Mouse (Mus musculus): ENCODE data around the gene D10Wsu102e. TPM values are rescaled to one million over a fixed set of nuclear protein-coding genes. Genes with fewer than 3 reads are reported as not detected.
"Not testable (repeated sequence)": the region's sequence is repeated elsewhere in the genome, so short reads cannot be mapped to it uniquely, and the experiment has no call there.

D10Wsu102e gene
- polyA plus RNA-seq, 1 experiment: 0.01 TPM

DNA sequence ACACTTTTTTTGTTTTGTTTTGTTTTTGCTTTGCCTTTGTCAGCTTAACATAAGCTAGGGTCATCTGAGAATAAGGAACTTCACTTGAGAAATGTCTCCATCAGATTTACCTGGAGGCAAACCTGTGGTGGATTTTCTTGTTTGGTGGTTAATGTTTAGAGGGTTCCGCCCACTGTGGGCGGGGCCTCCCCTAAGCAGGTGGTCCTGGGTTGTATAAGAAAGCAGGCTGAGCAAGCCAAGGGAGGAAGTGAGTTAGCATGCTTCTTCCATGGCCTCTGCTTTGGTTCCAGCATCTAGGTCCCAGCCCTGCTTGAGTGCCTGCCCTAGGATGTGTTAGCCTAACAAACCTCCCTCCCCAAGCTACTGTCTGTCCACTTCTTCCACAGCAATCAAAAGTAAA is 18.8 kb upstream of the D10Wsu102e start:
- peaks cover 4% of the 10 kb centered on the region; the same call in 1 of the 2 replicates for H3K4me1 ChIP-seq (ENCODE audit: control insufficient read depth)
- no peaks in the 10 kb centered on the region for H3K36me3 ChIP-seq (ENCODE audit: control insufficient read depth)
- peaks cover 43% of the 10 kb centered on the region for H3K27me3 ChIP-seq (ENCODE audit: control insufficient read depth)
- no peaks in the 10 kb centered on the region; the same call in 1 of the 2 replicates for H3K9me3 ChIP-seq (ENCODE audit: control insufficient read depth, low read length)
- no peak for TF ChIP-seq GATA1 (IDR thresholded peaks at IDR 0.05; ENCODE audit: low read length)
- no peak for TF ChIP-seq TAL1 (IDR thresholded peaks at IDR 0.05; ENCODE audit: low read length)
- no peak overlapping the region for H3K4me3 ChIP-seq (replicated peaks)

DNA sequence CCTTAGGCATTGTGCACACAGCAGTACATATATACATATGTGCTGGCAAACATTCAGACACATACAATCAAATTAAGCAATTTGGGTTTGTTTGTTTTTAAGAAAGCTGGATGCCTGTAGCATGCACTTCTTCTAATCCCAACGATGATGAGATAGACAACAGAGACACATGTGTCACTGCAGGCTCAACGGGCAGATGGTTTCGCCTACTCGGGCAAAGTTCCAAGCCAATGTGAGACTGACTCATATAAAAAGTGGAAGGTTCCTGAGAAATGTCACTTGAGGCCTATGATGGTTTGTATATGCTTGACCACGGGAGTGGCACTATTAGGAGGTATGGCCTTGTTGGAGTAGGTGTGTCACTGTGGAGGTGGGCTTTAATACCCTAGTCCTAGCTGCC is 16.9 kb upstream of the D10Wsu102e start:
- Histone ChIP-seq H3K9me3 (ENCODE audit: control insufficient read depth, low read length) (no peaks in the 10 kb centered on the region), H3K4me3 (replicated peaks) (no peak overlapping the region), H3K27me3 (ENCODE audit: control insufficient read depth) (peaks cover 25% of the 10 kb centered on the region), H3K36me3 (ENCODE audit: control insufficient read depth) (no peaks in the 10 kb centered on the region), H3K4me1 (ENCODE audit: control insufficient read depth) (no peaks in the 10 kb centered on the region)
- TF ChIP-seq GATA1 (IDR thresholded peaks at IDR 0.05; ENCODE audit: low read length): no peak

- no peak for TF ChIP-seq GATA1 (IDR thresholded peaks at IDR 0.05; ENCODE audit: low read length)
- H3K9me3 ChIP-seq (ENCODE audit: control insufficient read depth, low read length): no peaks in the 10 kb centered on the region
- no peaks in the 10 kb centered on the region for H3K4me1 ChIP-seq (ENCODE audit: control insufficient read depth)
- H3K4me3 ChIP-seq (replicated peaks): no peak overlapping the region
- H3K36me3 ChIP-seq (ENCODE audit: control insufficient read depth): no peaks in the 10 kb centered on the region
- H3K27me3 ChIP-seq (ENCODE audit: control insufficient read depth): peaks cover 18% of the 10 kb centered on the region
These were observed 16.0 kb upstream of the D10Wsu102e start for GRCm38 (mm10) chr10:83343828-83344685.

GRCm38 (mm10) chr10:83345693-83346358 is 14.2 kb upstream of the D10Wsu102e start:
- TF ChIP-seq GATA1 (IDR thresholded peaks at IDR 0.05; ENCODE audit: low read length) (no peak), TAL1 (IDR thresholded peaks at IDR 0.05; ENCODE audit: low read length) (no peak)
- Histone ChIP-seq H3K36me3 (ENCODE audit: control insufficient read depth) (no peaks in the 10 kb centered on the region), H3K9me3 (ENCODE audit: control insufficient read depth, low read length) (no peaks in the 10 kb centered on the region), H3K4me3 (replicated peaks) (no peak overlapping the region), H3K27me3 (ENCODE audit: control insufficient read depth) (peaks cover 7% of the 10 kb centered on the region), H3K4me1 (ENCODE audit: control insufficient read depth) (no peaks in the 10 kb centered on the region)

GRCm38 (mm10) chr10:83346359-83346736 is 13.7 kb upstream of the D10Wsu102e start:
- Histone ChIP-seq H3K36me3 (ENCODE audit: control insufficient read depth) (no peaks in the 10 kb centered on the region), H3K27me3 (ENCODE audit: control insufficient read depth) (peaks cover 5% of the 10 kb centered on the region), H3K9me3 (ENCODE audit: control insufficient read depth, low read length) (no peaks in the 10 kb centered on the region), H3K4me3 (replicated peaks) (no peak overlapping the region), H3K4me1 (ENCODE audit: control insufficient read depth) (no peaks in the 10 kb centered on the region)
- no peak for TF ChIP-seq TAL1 (IDR thresholded peaks at IDR 0.05; ENCODE audit: low read length)
- no peak for TF ChIP-seq GATA1 (IDR thresholded peaks at IDR 0.05; ENCODE audit: low read length)

- Histone ChIP-seq H3K9me3 (ENCODE audit: control insufficient read depth, low read length) (no peaks in the 10 kb centered on the region), H3K4me3 (replicated peaks) (no peak overlapping the region), H3K27me3 (ENCODE audit: control insufficient read depth) (peaks cover 2% of the 10 kb centered on the region), H3K4me1 (ENCODE audit: control insufficient read depth) (no peaks in the 10 kb centered on the region), H3K36me3 (ENCODE audit: control insufficient read depth) (no peaks in the 10 kb centered on the region)
- TF ChIP-seq GATA1 (IDR thresholded peaks at IDR 0.05; ENCODE audit: low read length): no peak
These were observed 12.5 kb upstream of the D10Wsu102e start for GRCm38 (mm10) chr10:83347494-83347893.

GRCm38 (mm10) chr10:83350689-83351088 is 9.3 kb upstream of the D10Wsu102e start:
- Histone ChIP-seq H3K36me3 (ENCODE audit: control insufficient read depth) (no peaks in the 10 kb centered on the region), H3K4me1 (ENCODE audit: control insufficient read depth) (no peaks in the 10 kb centered on the region), H3K27me3 (ENCODE audit: control insufficient read depth) (peaks cover 2% of the 10 kb centered on the region), H3K4me3 (replicated peaks) (no peak overlapping the region), H3K9me3 (ENCODE audit: control insufficient read depth, low read length) (no peaks in the 10 kb centered on the region)
- TF ChIP-seq GATA1 (IDR thresholded peaks at IDR 0.05; ENCODE audit: low read length): no peak
- TF ChIP-seq TAL1 (IDR thresholded peaks at IDR 0.05; ENCODE audit: low read length): no peak

DNA sequence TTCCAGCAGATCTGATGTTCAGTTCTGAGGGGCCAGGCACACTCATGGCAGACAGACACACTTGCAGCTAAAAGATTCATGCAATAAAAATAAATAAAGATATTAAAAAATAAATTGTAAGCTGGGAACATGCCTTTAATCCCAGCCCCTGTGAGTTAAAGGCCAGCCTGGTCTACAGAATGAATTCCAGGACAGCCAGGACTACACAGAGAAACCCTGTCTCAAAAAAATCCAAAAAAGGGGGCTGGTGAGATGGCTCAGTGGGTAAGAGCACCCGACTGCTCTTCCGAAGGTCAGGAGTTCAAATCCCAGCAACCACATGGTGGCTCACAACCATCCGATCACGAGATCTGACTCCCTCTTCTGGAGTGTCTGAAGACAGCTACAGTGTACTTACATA is 8.2 kb upstream of the D10Wsu102e start:
- not testable (repeated sequence) for H3K36me3 ChIP-seq (ENCODE audit: control insufficient read depth); H3K27me3 ChIP-seq (ENCODE audit: control insufficient read depth); H3K4me3 ChIP-seq (replicated peaks); H3K4me1 ChIP-seq (ENCODE audit: control insufficient read depth); H3K9me3 ChIP-seq (ENCODE audit: control insufficient read depth, low read length)

- peaks cover 7% of the 10 kb centered on the region for H3K4me1 ChIP-seq (ENCODE audit: control insufficient read depth)
- peaks cover 2% of the 10 kb centered on the region for H3K27me3 ChIP-seq (ENCODE audit: control insufficient read depth)
- no peak overlapping the region for H3K4me3 ChIP-seq (replicated peaks)
- no peak for TF ChIP-seq TAL1 (IDR thresholded peaks at IDR 0.05; ENCODE audit: low read length)
- no peak for TF ChIP-seq GATA1 (IDR thresholded peaks at IDR 0.05; ENCODE audit: low read length)
- no peaks in the 10 kb centered on the region for H3K9me3 ChIP-seq (ENCODE audit: control insufficient read depth, low read length)
- H3K36me3 ChIP-seq (ENCODE audit: control insufficient read depth): no peaks in the 10 kb centered on the region
These were observed 6.2 kb upstream of the D10Wsu102e start for GRCm38 (mm10) chr10:83353680-83354332.
